Comparison of ENCODE assay signal across 32 mouse cellular contexts in genomic region chr13:58838110-58838509, GRCm38 (mm10). TPM values are rescaled to one million over a fixed set of nuclear protein-coding genes. Genes with fewer than 3 reads are reported as not detected.
DNase-seq lines count a peak whose midpoint lies in the region; ATAC-seq and TF ChIP-seq lines count a peak whose summit lies in the region.
"Had no signal": no experiment of that assay in that cellular context is flagged by ENCODE, and none has a peak within 500 bp of the region (broad histone marks: within the 10 kb centered on the region; RNA-seq: fewer than 3 reads in every experiment).

No protein-coding gene starts in this region.

- no peak for ATAC-seq in monocyte, adult 5-6 weeks (replicated peaks; ENCODE audit: insufficient number of reproducible peaks, low FRiP score, low TSS enrichment, poor library complexity, severe bottlenecking)
- ATAC-seq: forebrain, postnatal 0 days; hindbrain, postnatal 0 days; intestine, embryonic 15.5 days; Patski had no signal

- DNase-seq in gastrocnemius, postnatal 25 days = peak; percentile 37
- no peak for DNase-seq in gastrocnemius, postnatal 14 days
- DNase-seq in layer of hippocampus, adult 2 months (ENCODE audit: low spot score in 2 of 2) = peak in 1 of 2 experiments; percentile 52
- no peak for DNase-seq in layer of hippocampus, adult 9-10 months (ENCODE audit: low spot score)
- DNase-seq in heart, postnatal 10 days = peak; percentile 18 to 32
- DNase-seq in heart, postnatal 36 days = peak; percentile 8 to 25
- DNase-seq: adrenal gland, postnatal 10 days; cerebellum, adult 8-10 months; cerebellum, postnatal 25 days; forebrain, postnatal 0 days; kidney, adult 2 months; kidney, postnatal 10 days; liver; lung, embryonic 14.5 days; lung, postnatal 4 days; retina, postnatal 1 day; right cerebral cortex, postnatal 14 days; spleen, adult 18-20 months; thymus, adult 2 months; thymus, postnatal 36 days had no signal

- no peak for TF ChIP-seq CTCF in layer of hippocampus, adult 2 months (conservative IDR thresholded peaks at IDR 0.05)

- no peak overlapping the region for H3K4me3 ChIP-seq in layer of hippocampus, adult 2 months
- H3K4me3 ChIP-seq: embryonic facial prominence, embryonic 10.5 days; embryonic facial prominence, embryonic 15.5 days; forebrain, embryonic 12.5 days; heart, embryonic 15.5 days; intestine, embryonic 15.5 days; megakaryocyte, embryonic 14.5 days; midbrain, embryonic 12.5 days; neural tube, embryonic 13.5 days had no signal

- peak overlapping the region; percentile 66 for H3K27ac ChIP-seq in layer of hippocampus, adult 2 months
- H3K27ac ChIP-seq: embryonic facial prominence, embryonic 10.5 days; embryonic facial prominence, embryonic 15.5 days; forebrain, embryonic 12.5 days; heart, embryonic 15.5 days; hindbrain, postnatal 0 days; intestine, embryonic 15.5 days; liver, embryonic 14.5 days; midbrain, embryonic 12.5 days; neural tube, embryonic 13.5 days had no signal

- intact Hi-C loops in gastrocnemius, postnatal 14 days (cut with DNase I; ENCODE audit: low total_unique reads) = no loop called here
- intact Hi-C loops in heart, postnatal 10 days (cut with DNase I) = no loop called here
- intact Hi-C loops in heart, postnatal 36 days (cut with DNase I) = no loop called here

RNA-seq across cellular contexts. Expression of gene Ntrk2, which starts 31.7 kb away (rescaled TPM):
- 1 to 10 TPM; 3.3 to 9.0 TPM for total RNA-seq in gastrocnemius, postnatal 25 days (2021)
- 10 to 100 TPM in 1 of 2 experiments, 1 to 10 TPM in 1; 7.2 to 11.0 TPM for total RNA-seq in gastrocnemius, postnatal 14 days (2021)
- total RNA-seq in layer of hippocampus, adult 2 months (2021) = 100 to 1,000 TPM; 313 to 329 TPM
- 1 to 10 TPM; 2.1 to 3.5 TPM for total RNA-seq in heart, postnatal 10 days (2021)
- 1 to 10 TPM in 1 of 2 experiments, under 1 TPM in 1; 0.95 to 1.6 TPM for total RNA-seq in heart, postnatal 36 days (2021)
- total RNA-seq in monocyte, adult 5-6 weeks (2017) = not detected in 3 replicates

Comparison
In these comparisons a context has a peak if more than half of its experiments do, and no peak if none do; other contexts are left out.
1. DNase-seq: peak in gastrocnemius, postnatal 25 days (single experiment), heart, postnatal 10 days (2 of 2) and heart, postnatal 36 days (2 of 2); none in gastrocnemius, postnatal 14 days (single experiment) and layer of hippocampus, adult 9-10 months (single experiment).
2. RNA of gene Ntrk2, which starts 31.7 kb away (total RNA-seq): 313 to 329 TPM in layer of hippocampus, adult 2 months; 7.2 to 11.0 TPM in gastrocnemius, postnatal 14 days, 3.3 to 9.0 TPM in gastrocnemius, postnatal 25 days, 2.1 to 3.5 TPM in heart, postnatal 10 days, 0.95 to 1.6 TPM in heart, postnatal 36 days and not detected in monocyte, adult 5-6 weeks; every median in the first group is over 10 times any median in the second.